Mouse (Mus musculus) retina, adult 2 months (tissue): ENCODE results near the gene Ubl4b.

ENCODE experiments used
- DNase-seq: peaks from one replicate; pipeline ENCODE4 v3.0.0-alpha.2; 2012; ENCODE audit warnings: low read depth, low spot score

Ubl4b gene

GRCm38 (mm10) chr3:107524547-107524946 is 30.3 kb downstream of the Ubl4b start:
- DNase-seq = no peak

GRCm38 (mm10) chr3:107520931-107521330 is 33.9 kb downstream of the Ubl4b start:
- no peak for DNase-seq

- DNase-seq = no peak
These were observed 37.2 kb downstream of the Ubl4b start, which contains the start of gene Slc6a17 for GRCm38 (mm10) chr3:107517631-107518108. Slc6a17 (minus strand) TSS chr3:107518018.

- DNase-seq = no peak
These were observed 37.9 kb downstream of the Ubl4b start for GRCm38 (mm10) chr3:107516776-107517630.

GRCm38 (mm10) chr3:107515989-107516388 is 38.9 kb downstream of the Ubl4b start:
- no peak for DNase-seq

- no peak for DNase-seq
These were observed 43.5 kb downstream of the Ubl4b start for GRCm38 (mm10) chr3:107511416-107511815.

- DNase-seq = no peak
These were observed 46.2 kb downstream of the Ubl4b start for GRCm38 (mm10) chr3:107508696-107509095.

GRCm38 (mm10) chr3:107507966-107508365 is 46.9 kb downstream of the Ubl4b start:
- DNase-seq = no peak

- no peak for DNase-seq
These were observed 48.3 kb downstream of the Ubl4b start for GRCm38 (mm10) chr3:107506531-107506930.

- DNase-seq = no peak
These were observed 49.2 kb downstream of the Ubl4b start for GRCm38 (mm10) chr3:107505464-107506367.

- no peak for DNase-seq
These were observed 50.3 kb downstream of the Ubl4b start for GRCm38 (mm10) chr3:107504542-107504941.

- no peak for DNase-seq
These were observed 51.2 kb downstream of the Ubl4b start for GRCm38 (mm10) chr3:107503716-107504115.
